Mouse (Mus musculus) left cerebral cortex, adult 8-10 months (tissue): ENCODE results near the gene Ppie. TPM values are rescaled to one million over a fixed set of nuclear protein-coding genes. Genes with fewer than 3 reads are reported as not detected.
"Not testable (repeated sequence)": the region's sequence is repeated elsewhere in the genome, so short reads cannot be mapped to it uniquely, and the experiment has no call there.

ENCODE experiments used
- DNase-seq, 2 experiments: peaks; one replicate each; pipeline ENCODE4 v3.0.0; 2022; ENCODE audit warnings: low spot score in 2 of 2
- total RNA-seq, 4 experiments: library from RNA; stranded (reverse); gene quantifications; 2 replicates each; pipeline ENCODE4 v1.2.4; 2022

The Ppie gene
- total RNA-seq, 4 experiments from 2014 or later, result 19.4 to 21.0 (median 20.2) TPM

GRCm38 (mm10) chr4:123114651-123115050 is 25.1 kb downstream of the Ppie start:
- DNase-seq, result not testable (repeated sequence)

GRCm38 (mm10) chr4:123112216-123112764 is 27.5 kb downstream of the Ppie start:
- DNase-seq, result no peak

- not testable (repeated sequence) for DNase-seq
Observed at GRCm38 (mm10) chr4:123111275-123111983, 28.3 kb downstream of the Ppie start.

GRCm38 (mm10) chr4:123110751-123111150 is 29.0 kb downstream of the Ppie start:
- peak in 1 of 2 experiments; percentile 46 for DNase-seq

GRCm38 (mm10) chr4:123108056-123108455 is 31.7 kb downstream of the Ppie start:
- DNase-seq, result no peak

- DNase-seq, result no peak
Observed at GRCm38 (mm10) chr4:123106864-123107263, 32.9 kb downstream of the Ppie start.

- not testable (repeated sequence) for DNase-seq
Observed at GRCm38 (mm10) chr4:123105929-123106328, 33.8 kb downstream of the Ppie start.

GRCm38 (mm10) chr4:123105451-123105790 is 34.3 kb downstream of the Ppie start:
- DNase-seq, result no peak

- no peak for DNase-seq
Observed at GRCm38 (mm10) chr4:123104651-123105450, 34.9 kb downstream of the Ppie start, which contains the start of gene Bmp8b. Bmp8b (plus strand) TSS chr4:123105165.

- DNase-seq, result no peak
Observed at GRCm38 (mm10) chr4:123093869-123094268, 45.9 kb downstream of the Ppie start.

GRCm38 (mm10) chr4:123093064-123093776 is 46.5 kb downstream of the Ppie start:
- no peak for DNase-seq

GRCm38 (mm10) chr4:123092621-123093020 is 47.1 kb downstream of the Ppie start:
- DNase-seq, result no peak

- no peak for DNase-seq
Observed at GRCm38 (mm10) chr4:123086381-123086780, 53.4 kb downstream of the Ppie start.

GRCm38 (mm10) chr4:123085290-123085689 is 54.5 kb downstream of the Ppie start:
- no peak for DNase-seq

GRCm38 (mm10) chr4:123083323-123083902 is 56.3 kb downstream of the Ppie start:
- no peak for DNase-seq

- peak in 1 of 2 experiments; percentile 11 for DNase-seq
Observed at GRCm38 (mm10) chr4:123082283-123083163, 57.2 kb downstream of the Ppie start.

GRCm38 (mm10) chr4:123080791-123081190 is 59.0 kb downstream of the Ppie start:
- DNase-seq, result peak in 1 of 2 experiments; percentile 61

GRCm38 (mm10) chr4:123078231-123078630 is 61.5 kb downstream of the Ppie start:
- no peak for DNase-seq
